Mouse (Mus musculus): ENCODE data around the gene Gm826. TPM values are rescaled to one million over a fixed set of nuclear protein-coding genes. Genes with fewer than 3 reads are reported as not detected.
A peak's percentile ranks its signal among the peaks of the same experiment; 100 is the strongest.

Gene Gm826
- polyA plus RNA-seq, 1 experiment: 0.65 TPM

DNA sequence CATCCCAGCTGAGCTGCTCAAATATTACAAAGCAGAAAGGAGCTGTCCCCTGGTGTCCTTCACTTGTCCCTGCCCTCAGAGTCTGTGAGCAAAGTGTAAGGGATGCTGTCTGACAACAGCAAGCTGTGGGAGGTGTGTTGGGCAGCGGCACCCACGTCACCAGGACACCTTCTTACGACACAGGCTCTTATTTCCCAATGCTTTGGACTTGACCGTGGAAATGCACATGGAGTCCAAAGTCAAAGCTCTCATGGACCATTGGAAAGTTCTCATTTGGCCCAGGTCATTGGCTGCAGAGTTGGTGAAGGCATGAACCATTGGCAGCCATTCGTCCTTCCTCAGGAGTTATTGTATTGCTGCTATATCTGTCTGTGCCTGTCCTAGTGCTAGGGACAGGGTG is 5.6 kb upstream of the Gm826 start:
- 74% methylated on average over 5 of the region's 5 CpGs for WGBS
- no peaks in the 10 kb centered on the region for H3K27me3 ChIP-seq (ENCODE audit: control insufficient read depth, insufficient read depth, low read length)
- H3K4me1 ChIP-seq (ENCODE audit: control insufficient read depth, insufficient read depth, insufficient read length, low read length): peaks cover 13% of the 10 kb centered on the region; the same call in 1 of the 2 replicates
- TF ChIP-seq CTCF (IDR thresholded peaks at IDR 0.05; ENCODE audit: extremely low read depth, insufficient read length, insufficient replicate concordance, low read depth, low read length): no peak
- TF ChIP-seq POLR2A (IDR thresholded peaks at IDR 0.05; ENCODE audit: low read depth, low read length): no peak
- no peak overlapping the region for H3K4me3 ChIP-seq (ENCODE audit: low read depth, low read length)
- H3K36me3 ChIP-seq (ENCODE audit: control insufficient read depth, insufficient read depth, low read length): no peaks in the 10 kb centered on the region
- peak overlapping the region; percentile 66; the same call in 1 of the 2 replicates for H3K27ac ChIP-seq (ENCODE audit: insufficient read depth, low read depth, low read length)

DNA sequence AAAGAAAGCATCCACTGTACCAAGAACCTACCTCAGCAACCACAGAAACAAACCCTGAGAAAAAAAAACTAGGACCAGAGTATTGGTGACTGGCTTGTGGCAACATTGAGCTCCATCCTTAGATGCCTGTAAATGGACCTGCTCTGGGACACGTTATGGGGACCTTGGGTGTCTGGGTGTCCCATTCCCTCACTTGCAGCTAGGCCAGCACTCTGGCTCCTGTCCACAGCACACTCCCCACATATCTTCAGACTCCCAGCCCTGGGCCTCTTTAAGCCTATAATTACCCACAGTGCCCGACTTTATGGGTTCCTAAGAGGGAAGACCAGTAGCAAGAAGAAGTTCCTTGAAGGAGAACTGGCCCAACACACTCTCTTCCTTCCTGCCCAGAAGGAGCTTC is 2.1 kb upstream of the Gm826 start:
- H3K4me1 ChIP-seq (ENCODE audit: control insufficient read depth, insufficient read depth, insufficient read length, low read length): peaks cover 37% of the 10 kb centered on the region; the same call in 1 of the 2 replicates
- no peaks in the 10 kb centered on the region for H3K27me3 ChIP-seq (ENCODE audit: control insufficient read depth, insufficient read depth, low read length)
- 45% methylated on average over 2 of the region's 2 CpGs for WGBS
- no peaks in the 10 kb centered on the region for H3K36me3 ChIP-seq (ENCODE audit: control insufficient read depth, insufficient read depth, low read length)
- no peak for TF ChIP-seq POLR2A (IDR thresholded peaks at IDR 0.05; ENCODE audit: low read depth, low read length)
- TF ChIP-seq CTCF (IDR thresholded peaks at IDR 0.05; ENCODE audit: extremely low read depth, insufficient read length, insufficient replicate concordance, low read depth, low read length): no peak
- H3K27ac ChIP-seq (ENCODE audit: insufficient read depth, low read depth, low read length): no peak overlapping the region
- H3K4me3 ChIP-seq (ENCODE audit: low read depth, low read length): no peak overlapping the region

DNA sequence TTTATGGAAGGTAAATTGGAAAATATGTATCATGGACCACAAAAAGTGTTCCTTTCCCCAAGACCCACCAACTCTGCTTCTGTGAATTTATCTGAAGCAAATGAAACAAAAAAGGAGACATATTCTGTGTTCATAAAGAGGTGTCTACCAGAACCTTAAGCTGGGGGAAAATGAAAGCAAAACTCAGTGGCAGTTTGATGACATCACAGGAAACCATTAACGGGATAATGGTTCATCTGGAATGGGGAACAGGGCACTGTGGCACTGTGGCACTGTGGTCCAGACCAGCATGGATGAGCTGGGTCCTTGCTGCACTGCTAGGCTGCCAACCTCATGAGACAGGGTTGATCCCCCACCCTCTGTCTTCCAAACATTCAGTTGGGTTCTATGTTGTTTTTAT is 1.1 kb upstream of the Gm826 start:
- no peak for TF ChIP-seq POLR2A (IDR thresholded peaks at IDR 0.05; ENCODE audit: low read depth, low read length)
- TF ChIP-seq CTCF (IDR thresholded peaks at IDR 0.05; ENCODE audit: extremely low read depth, insufficient read length, insufficient replicate concordance, low read depth, low read length): no peak
- 0% methylated on average over 1 of the region's 1 CpGs for WGBS
- H3K4me3 ChIP-seq (ENCODE audit: low read depth, low read length): no peak overlapping the region
- H3K36me3 ChIP-seq (ENCODE audit: control insufficient read depth, insufficient read depth, low read length): no peaks in the 10 kb centered on the region
- peaks cover 30% of the 10 kb centered on the region; the same call in 1 of the 2 replicates for H3K4me1 ChIP-seq (ENCODE audit: control insufficient read depth, insufficient read depth, insufficient read length, low read length)
- no peaks in the 10 kb centered on the region for H3K27me3 ChIP-seq (ENCODE audit: control insufficient read depth, insufficient read depth, low read length)
- no peak overlapping the region for H3K27ac ChIP-seq (ENCODE audit: insufficient read depth, low read depth, low read length)

DNA sequence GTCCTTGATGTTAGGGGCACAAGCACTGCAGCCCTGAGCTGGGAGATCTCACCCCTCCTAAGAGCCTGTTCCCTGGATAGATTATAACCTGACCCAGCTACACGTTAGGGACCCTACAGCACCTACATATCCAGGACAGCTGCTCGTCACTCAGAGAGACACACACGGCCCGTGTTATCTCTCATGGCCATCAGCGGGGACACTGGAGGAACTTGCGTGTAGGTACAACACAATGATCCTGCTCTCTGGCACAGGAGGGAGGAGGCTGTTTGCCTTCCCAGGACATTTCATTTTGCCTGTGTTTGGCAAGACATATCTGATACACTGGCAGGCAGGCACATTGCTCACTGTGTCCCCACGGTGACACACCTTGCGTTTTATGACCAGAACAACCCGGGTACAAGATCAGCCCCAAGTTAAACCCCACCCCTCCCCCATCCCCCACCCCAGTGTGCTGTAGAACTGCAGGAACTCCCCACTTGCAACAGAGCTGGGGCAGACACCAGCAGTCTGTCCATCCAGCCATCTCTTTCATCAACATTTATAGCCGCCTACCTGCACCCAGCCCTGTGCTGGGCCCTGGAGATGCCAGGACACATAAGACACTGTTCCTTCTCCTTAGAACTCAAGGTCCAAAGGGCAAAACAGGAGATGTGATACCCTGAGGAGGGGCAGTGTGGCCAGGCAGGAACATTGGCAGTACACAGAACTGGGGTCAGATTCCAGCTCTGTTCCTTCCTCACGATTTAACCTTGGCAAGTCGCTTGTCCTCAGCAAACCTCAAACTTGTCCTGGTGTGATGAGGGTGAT is 1.2 kb downstream of the Gm826 start:
- peak overlapping the region; percentile 99 for H3K27ac ChIP-seq (ENCODE audit: insufficient read depth, low read depth, low read length)
- no peaks in the 10 kb centered on the region for H3K27me3 ChIP-seq (ENCODE audit: control insufficient read depth, insufficient read depth, low read length)
- peaks cover 25% of the 10 kb centered on the region; the same call in 1 of the 2 replicates for H3K4me1 ChIP-seq (ENCODE audit: control insufficient read depth, insufficient read depth, insufficient read length, low read length)
- WGBS: 27% methylated on average over 12 of the region's 12 CpGs
- TF ChIP-seq POLR2A (IDR thresholded peaks at IDR 0.05; ENCODE audit: low read depth, low read length): peak; percentile 26; the same call in 1 of the 2 replicates
- TF ChIP-seq CTCF (IDR thresholded peaks at IDR 0.05; ENCODE audit: extremely low read depth, insufficient read length, insufficient replicate concordance, low read depth, low read length): no peak
- H3K36me3 ChIP-seq (ENCODE audit: control insufficient read depth, insufficient read depth, low read length): no peaks in the 10 kb centered on the region
- H3K4me3 ChIP-seq (ENCODE audit: low read depth, low read length): peak overlapping the region; percentile 16; the same call in 1 of the 2 replicates

DNA sequence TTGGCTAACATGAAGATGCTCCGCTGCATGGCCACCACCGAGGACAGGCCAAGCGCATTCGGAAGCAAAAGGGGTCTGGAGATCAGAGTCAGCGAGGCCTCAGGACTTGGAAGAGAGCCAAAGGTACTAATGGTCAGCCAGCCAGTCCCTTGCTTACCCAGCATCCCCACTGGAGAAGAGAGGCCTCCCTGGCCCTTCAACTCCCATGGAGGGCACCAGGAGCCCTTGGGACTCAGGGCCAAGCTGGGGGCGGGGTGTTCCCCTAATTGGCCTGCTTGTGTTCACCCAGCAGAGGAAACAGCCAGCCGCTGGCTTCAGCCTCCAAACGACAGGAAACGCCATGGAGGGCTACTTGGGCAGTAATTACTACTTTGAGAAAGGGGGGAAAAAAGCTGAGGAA is 5.1 kb downstream of the Gm826 start:
- no peak for TF ChIP-seq POLR2A (IDR thresholded peaks at IDR 0.05; ENCODE audit: low read depth, low read length)
- TF ChIP-seq CTCF (IDR thresholded peaks at IDR 0.05; ENCODE audit: extremely low read depth, insufficient read length, insufficient replicate concordance, low read depth, low read length): no peak
- Histone ChIP-seq H3K36me3 (ENCODE audit: control insufficient read depth, insufficient read depth, low read length) (no peaks in the 10 kb centered on the region), H3K4me1 (ENCODE audit: control insufficient read depth, insufficient read depth, insufficient read length, low read length) (peaks cover 23% of the 10 kb centered on the region; the same call in 1 of the 2 replicates), H3K27me3 (ENCODE audit: control insufficient read depth, insufficient read depth, low read length) (no peaks in the 10 kb centered on the region), H3K27ac (ENCODE audit: insufficient read depth, low read depth, low read length) (no peak overlapping the region), H3K4me3 (ENCODE audit: low read depth, low read length) (no peak overlapping the region)
- 83% methylated on average over 9 of the region's 9 CpGs for WGBS

DNA sequence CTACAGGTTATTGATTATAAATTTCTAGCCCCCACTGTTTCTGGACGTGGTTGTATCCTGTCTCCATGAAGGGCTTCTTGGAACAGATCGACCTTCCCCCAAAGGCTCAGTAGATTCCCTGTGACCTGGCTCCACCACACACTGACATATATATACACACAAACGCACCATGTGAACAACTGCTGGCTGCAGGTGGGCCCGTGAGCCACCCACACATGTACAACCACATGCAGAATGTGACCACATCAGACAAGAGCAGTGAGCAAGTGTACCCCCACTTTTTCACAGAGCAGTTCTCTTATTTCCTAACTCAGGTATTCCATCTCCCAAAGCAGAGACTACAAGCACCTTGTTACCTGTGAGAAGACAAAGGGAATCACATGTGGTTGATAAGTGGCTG is 6.2 kb downstream of the Gm826 start:
- WGBS: 83% methylated on average over 4 of the region's 4 CpGs
- Histone ChIP-seq H3K27me3 (ENCODE audit: control insufficient read depth, insufficient read depth, low read length) (no peaks in the 10 kb centered on the region), H3K36me3 (ENCODE audit: control insufficient read depth, insufficient read depth, low read length) (no peaks in the 10 kb centered on the region), H3K4me1 (ENCODE audit: control insufficient read depth, insufficient read depth, insufficient read length, low read length) (peaks cover 14% of the 10 kb centered on the region; the same call in 1 of the 2 replicates), H3K27ac (ENCODE audit: insufficient read depth, low read depth, low read length) (no peak overlapping the region), H3K4me3 (ENCODE audit: low read depth, low read length) (no peak overlapping the region)
- TF ChIP-seq CTCF (IDR thresholded peaks at IDR 0.05; ENCODE audit: extremely low read depth, insufficient read length, insufficient replicate concordance, low read depth, low read length) (no peak), POLR2A (IDR thresholded peaks at IDR 0.05; ENCODE audit: low read depth, low read length) (no peak)

DNA sequence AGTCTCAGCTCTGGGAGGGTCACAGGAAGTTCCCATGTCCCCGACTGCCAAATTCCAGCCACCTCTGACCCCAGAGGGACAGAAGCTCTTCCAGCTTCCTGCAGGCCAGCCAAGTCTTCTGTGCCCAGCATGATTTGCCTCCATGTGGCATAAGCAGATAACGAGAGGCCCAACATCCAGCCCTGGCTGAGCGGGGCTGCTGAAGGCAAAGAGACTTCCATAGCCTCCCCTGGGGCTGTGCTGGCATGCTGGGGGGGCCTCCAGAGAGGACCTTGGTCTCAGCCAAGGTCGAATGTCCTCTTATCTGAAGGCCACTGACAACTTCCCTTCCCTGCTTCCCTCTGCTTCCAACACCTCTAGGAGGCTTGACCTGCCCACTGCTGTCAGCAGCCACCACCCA is 6.8 kb downstream of the Gm826 start:
- Histone ChIP-seq H3K36me3 (ENCODE audit: control insufficient read depth, insufficient read depth, low read length) (no peaks in the 10 kb centered on the region), H3K4me3 (ENCODE audit: low read depth, low read length) (no peak overlapping the region), H3K4me1 (ENCODE audit: control insufficient read depth, insufficient read depth, insufficient read length, low read length) (peaks cover 12% of the 10 kb centered on the region; the same call in 1 of the 2 replicates), H3K27ac (ENCODE audit: insufficient read depth, low read depth, low read length) (no peak overlapping the region), H3K27me3 (ENCODE audit: control insufficient read depth, insufficient read depth, low read length) (no peaks in the 10 kb centered on the region)
- WGBS: 47% methylated on average over 4 of the region's 4 CpGs
- TF ChIP-seq POLR2A (IDR thresholded peaks at IDR 0.05; ENCODE audit: low read depth, low read length) (no peak), CTCF (IDR thresholded peaks at IDR 0.05; ENCODE audit: extremely low read depth, insufficient read length, insufficient replicate concordance, low read depth, low read length) (no peak)

Data from small intestine, adult 2 months (tissue).